Mouse (Mus musculus): ENCODE results near the gene Tollip. TPM values are rescaled to one million over a fixed set of nuclear protein-coding genes. Genes with fewer than 3 reads are reported as not detected.
"Not testable (repeated sequence)": the region's sequence is repeated elsewhere in the genome, so short reads cannot be mapped to it uniquely, and the experiment has no call there.

Tollip gene
- polyA plus RNA-seq, 1 experiment from 2014 or later, result 53.3 TPM

- WGBS, result 71% methylated on average over 5 of the region's 5 CpGs
- H3K4me3 ChIP-seq (ENCODE audit: low read length), result no peak overlapping the region
- H3K36me3 ChIP-seq (ENCODE audit: insufficient read depth, low read length), result no peaks in the 10 kb centered on the region
- H3K4me1 ChIP-seq (ENCODE audit: insufficient read depth, low read length), result no peaks in the 10 kb centered on the region
- no peak overlapping the region for H3K9ac ChIP-seq (replicated peaks; ENCODE audit: low read length)
- H3K9me3 ChIP-seq (ENCODE audit: low read length), result no peaks in the 10 kb centered on the region
- no peak overlapping the region for H3K27ac ChIP-seq (ENCODE audit: low read length)
- peaks cover 29% of the 10 kb centered on the region for H3K27me3 ChIP-seq (ENCODE audit: insufficient read depth, low read length)
- ATAC-seq (ENCODE audit: low FRiP score, low TSS enrichment), result no peak
- H3K4me2 ChIP-seq (replicated peaks; ENCODE audit: low read depth, low read length), result no peak overlapping the region
Observed at GRCm38 (mm10) chr7:141943444-141943843, 25.1 kb upstream of the Tollip start.

GRCm38 (mm10) chr7:141934951-141935350 lies 16.6 kb upstream of the Tollip start:
- 92% methylated on average over 6 of the region's 6 CpGs for WGBS
- H3K4me2 ChIP-seq (replicated peaks; ENCODE audit: low read depth, low read length), result no peak overlapping the region
- no peak for ATAC-seq (ENCODE audit: low FRiP score, low TSS enrichment)

GRCm38 (mm10) chr7:141934128-141934898 lies 16.0 kb upstream of the Tollip start:
- H3K27ac ChIP-seq (ENCODE audit: low read length), result no peak overlapping the region
- no peak overlapping the region for H3K4me3 ChIP-seq (ENCODE audit: low read length)
- ATAC-seq (ENCODE audit: low FRiP score, low TSS enrichment), result no peak
- H3K4me1 ChIP-seq (ENCODE audit: insufficient read depth, low read length), result no peaks in the 10 kb centered on the region
- H3K36me3 ChIP-seq (ENCODE audit: insufficient read depth, low read length), result no peaks in the 10 kb centered on the region
- H3K4me2 ChIP-seq (replicated peaks; ENCODE audit: low read depth, low read length), result no peak overlapping the region
- 60% methylated on average over 7 of the region's 7 CpGs for WGBS
- no peaks in the 10 kb centered on the region for H3K27me3 ChIP-seq (ENCODE audit: insufficient read depth, low read length)
- no peaks in the 10 kb centered on the region for H3K9me3 ChIP-seq (ENCODE audit: low read length)
- no peak overlapping the region for H3K9ac ChIP-seq (replicated peaks; ENCODE audit: low read length)

More at GRCm38 (mm10) chr7:141934951-141935350, 16.6 kb upstream of the Tollip start:
- Histone ChIP-seq H3K4me1 (ENCODE audit: insufficient read depth, low read length) (no peaks in the 10 kb centered on the region), H3K36me3 (ENCODE audit: insufficient read depth, low read length) (no peaks in the 10 kb centered on the region), H3K9ac (replicated peaks; ENCODE audit: low read length) (no peak overlapping the region), H3K27me3 (ENCODE audit: insufficient read depth, low read length) (no peaks in the 10 kb centered on the region), H3K4me3 (ENCODE audit: low read length) (no peak overlapping the region), H3K27ac (ENCODE audit: low read length) (no peak overlapping the region), H3K9me3 (ENCODE audit: low read length) (no peaks in the 10 kb centered on the region)

- ATAC-seq (ENCODE audit: low FRiP score, low TSS enrichment), result no peak
- no peaks in the 10 kb centered on the region for H3K36me3 ChIP-seq (ENCODE audit: insufficient read depth, low read length)
- H3K4me3 ChIP-seq (ENCODE audit: low read length), result no peak overlapping the region
- H3K4me1 ChIP-seq (ENCODE audit: insufficient read depth, low read length), result no peaks in the 10 kb centered on the region
- H3K9me3 ChIP-seq (ENCODE audit: low read length), result no peaks in the 10 kb centered on the region
- no peak overlapping the region for H3K27ac ChIP-seq (ENCODE audit: low read length)
- no peak overlapping the region for H3K4me2 ChIP-seq (replicated peaks; ENCODE audit: low read depth, low read length)
- no peaks in the 10 kb centered on the region for H3K27me3 ChIP-seq (ENCODE audit: insufficient read depth, low read length)
- H3K9ac ChIP-seq (replicated peaks; ENCODE audit: low read length), result no peak overlapping the region
- 77% methylated on average over 10 of the region's 10 CpGs for WGBS
Observed at GRCm38 (mm10) chr7:141928642-141929041, 10.3 kb upstream of the Tollip start.

- Histone ChIP-seq H3K4me2 (replicated peaks; ENCODE audit: low read depth, low read length) (no peak overlapping the region), H3K9ac (replicated peaks; ENCODE audit: low read length) (no peak overlapping the region), H3K27ac (ENCODE audit: low read length) (no peak overlapping the region), H3K4me1 (ENCODE audit: insufficient read depth, low read length) (no peaks in the 10 kb centered on the region), H3K27me3 (ENCODE audit: insufficient read depth, low read length) (no peaks in the 10 kb centered on the region), H3K36me3 (ENCODE audit: insufficient read depth, low read length) (no peaks in the 10 kb centered on the region), H3K4me3 (ENCODE audit: low read length) (no peak overlapping the region), H3K9me3 (ENCODE audit: low read length) (no peaks in the 10 kb centered on the region)
- 10% methylated on average over 7 of the region's 7 CpGs for WGBS
- ATAC-seq (ENCODE audit: low FRiP score, low TSS enrichment), result no peak
Observed at GRCm38 (mm10) chr7:141924917-141925316, 6.6 kb upstream of the Tollip start.

GRCm38 (mm10) chr7:141924121-141924520 lies 5.8 kb upstream of the Tollip start:
- H3K9ac ChIP-seq (replicated peaks; ENCODE audit: low read length); H3K36me3 ChIP-seq (ENCODE audit: insufficient read depth, low read length); H3K4me1 ChIP-seq (ENCODE audit: insufficient read depth, low read length); ATAC-seq (ENCODE audit: low FRiP score, low TSS enrichment); H3K9me3 ChIP-seq (ENCODE audit: low read length); H3K4me2 ChIP-seq (replicated peaks; ENCODE audit: low read depth, low read length); H3K27ac ChIP-seq (ENCODE audit: low read length); H3K27me3 ChIP-seq (ENCODE audit: insufficient read depth, low read length); H3K4me3 ChIP-seq (ENCODE audit: low read length): not testable (repeated sequence)
- 91% methylated on average over 17 of the region's 17 CpGs for WGBS

GRCm38 (mm10) chr7:141911305-141911704 lies 7.0 kb downstream of the Tollip start:
- Histone ChIP-seq H3K4me1 (ENCODE audit: insufficient read depth, low read length) (no peaks in the 10 kb centered on the region), H3K36me3 (ENCODE audit: insufficient read depth, low read length) (no peaks in the 10 kb centered on the region), H3K9ac (replicated peaks; ENCODE audit: low read length) (no peak overlapping the region), H3K4me2 (replicated peaks; ENCODE audit: low read depth, low read length) (no peak overlapping the region), H3K27ac (ENCODE audit: low read length) (no peak overlapping the region), H3K4me3 (ENCODE audit: low read length) (no peak overlapping the region), H3K27me3 (ENCODE audit: insufficient read depth, low read length) (peaks cover 42% of the 10 kb centered on the region), H3K9me3 (ENCODE audit: low read length) (no peaks in the 10 kb centered on the region)
- 52% methylated on average over 3 of the region's 3 CpGs for WGBS
- ATAC-seq (ENCODE audit: low FRiP score, low TSS enrichment), result no peak

GRCm38 (mm10) chr7:141908591-141908990 lies 9.7 kb downstream of the Tollip start:
- no peak overlapping the region for H3K4me2 ChIP-seq (replicated peaks; ENCODE audit: low read depth, low read length)
- peaks cover 39% of the 10 kb centered on the region for H3K27me3 ChIP-seq (ENCODE audit: insufficient read depth, low read length)
- 0 out of 2 replicates have a peak, but pooled peaks cover 2% of the 10 kb centered on the region for H3K9me3 ChIP-seq (ENCODE audit: low read length)
- H3K9ac ChIP-seq (replicated peaks; ENCODE audit: low read length), result no peak overlapping the region
- H3K27ac ChIP-seq (ENCODE audit: low read length), result no peak overlapping the region
- ATAC-seq (ENCODE audit: low FRiP score, low TSS enrichment), result no peak
- H3K4me3 ChIP-seq (ENCODE audit: low read length), result no peak overlapping the region
- H3K36me3 ChIP-seq (ENCODE audit: insufficient read depth, low read length), result no peaks in the 10 kb centered on the region
- H3K4me1 ChIP-seq (ENCODE audit: insufficient read depth, low read length), result no peaks in the 10 kb centered on the region
- 76% methylated on average over 6 of the region's 6 CpGs for WGBS

- no peak for ATAC-seq (ENCODE audit: low FRiP score, low TSS enrichment)
- H3K9ac ChIP-seq (replicated peaks; ENCODE audit: low read length), result peak overlapping the region; percentile 74
Observed at GRCm38 (mm10) chr7:141902791-141903190, 15.5 kb downstream of the Tollip start.

GRCm38 (mm10) chr7:141902269-141902729 lies 16.0 kb downstream of the Tollip start:
- peaks cover 8% of the 10 kb centered on the region for H3K27me3 ChIP-seq (ENCODE audit: insufficient read depth, low read length)
- 0% methylated on average over 44 of the region's 44 CpGs for WGBS
- H3K9me3 ChIP-seq (ENCODE audit: low read length), result 0 out of 2 replicates have a peak, but pooled peaks cover 4% of the 10 kb centered on the region
- H3K36me3 ChIP-seq (ENCODE audit: insufficient read depth, low read length), result no peaks in the 10 kb centered on the region
- peak; percentile 98 for ATAC-seq (ENCODE audit: low FRiP score, low TSS enrichment)
- H3K9ac ChIP-seq (replicated peaks; ENCODE audit: low read length), result peak overlapping the region; percentile 98
- peak overlapping the region; percentile 92 for H3K4me2 ChIP-seq (replicated peaks; ENCODE audit: low read depth, low read length)
- H3K4me1 ChIP-seq (ENCODE audit: insufficient read depth, low read length), result peaks cover 23% of the 10 kb centered on the region
- peak overlapping the region; percentile 89 for H3K4me3 ChIP-seq (ENCODE audit: low read length)
- H3K27ac ChIP-seq (ENCODE audit: low read length), result peak overlapping the region; percentile 43; the same call in 1 of the 2 replicates

More at GRCm38 (mm10) chr7:141902791-141903190, 15.5 kb downstream of the Tollip start:
- Histone ChIP-seq H3K9me3 (ENCODE audit: low read length) (0 out of 2 replicates have a peak, but pooled peaks cover 4% of the 10 kb centered on the region), H3K27me3 (ENCODE audit: insufficient read depth, low read length) (peaks cover 8% of the 10 kb centered on the region), H3K27ac (ENCODE audit: low read length) (no peak overlapping the region), H3K4me3 (ENCODE audit: low read length) (peak overlapping the region; percentile 89), H3K4me1 (ENCODE audit: insufficient read depth, low read length) (peaks cover 23% of the 10 kb centered on the region), H3K36me3 (ENCODE audit: insufficient read depth, low read length) (no peaks in the 10 kb centered on the region), H3K4me2 (replicated peaks; ENCODE audit: low read depth, low read length) (peak overlapping the region; percentile 65)
- 65% methylated on average over 4 of the region's 4 CpGs for WGBS
